Mouse (Mus musculus) Muller cell, postnatal 12 days (primary cell): ENCODE results near the gene Spats2.

Experiments used
- DNase-seq: peaks from one replicate; pipeline ENCODE4 v3.0.0-alpha.2; 2015; ENCODE audit errors: inconsistent ontology term

Gene Spats2

GRCm38 (mm10) chr15:99097840-99098492 lies 27.8 kb upstream of the Spats2 start:
- DNase-seq = no peak

GRCm38 (mm10) chr15:99098493-99098861 lies 27.2 kb upstream of the Spats2 start:
- DNase-seq = no peak

DNA sequence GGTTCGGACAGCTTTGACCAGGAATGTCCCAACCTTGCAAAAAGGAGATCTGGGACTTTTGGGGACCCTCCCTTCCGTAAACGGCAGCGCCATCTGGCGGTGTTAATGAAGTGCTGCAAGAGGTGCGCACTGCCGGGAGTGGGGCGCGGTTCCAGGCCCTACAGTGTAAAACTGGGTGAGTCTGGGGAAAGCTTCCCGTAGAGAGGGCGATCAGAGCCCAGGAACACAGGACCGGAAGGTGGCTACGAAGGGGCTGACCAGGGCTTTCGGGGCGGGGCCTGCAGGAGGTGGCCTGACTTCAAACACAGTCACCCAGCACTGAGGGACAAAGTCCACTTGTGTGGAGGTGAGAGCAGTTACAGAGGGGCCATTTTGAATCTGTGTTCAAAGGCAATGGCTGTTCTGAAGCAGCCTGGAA lies 26.6 kb upstream of the Spats2 start:
- peak; percentile 53 for DNase-seq

DNA sequence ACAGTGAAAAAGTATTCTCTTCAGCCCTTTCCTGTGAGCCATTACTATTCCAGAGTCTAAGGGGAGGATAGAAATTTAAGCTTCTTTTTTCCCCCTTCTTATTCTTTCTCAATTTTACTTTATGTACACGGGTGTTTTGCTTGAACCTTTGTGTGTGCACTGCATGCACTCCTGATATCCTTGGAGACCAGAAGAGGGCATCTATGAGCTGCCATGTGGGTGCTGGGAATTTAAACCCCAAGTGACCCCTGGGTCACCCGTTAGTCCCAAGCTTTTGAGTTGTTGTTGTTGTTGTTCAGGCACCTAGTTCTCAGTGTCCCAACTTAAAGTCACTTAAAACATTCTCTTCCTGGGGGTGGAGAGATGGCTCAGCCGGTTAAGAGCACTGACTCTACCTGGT lies 25.7 kb upstream of the Spats2 start:
- DNase-seq = no peak

DNA sequence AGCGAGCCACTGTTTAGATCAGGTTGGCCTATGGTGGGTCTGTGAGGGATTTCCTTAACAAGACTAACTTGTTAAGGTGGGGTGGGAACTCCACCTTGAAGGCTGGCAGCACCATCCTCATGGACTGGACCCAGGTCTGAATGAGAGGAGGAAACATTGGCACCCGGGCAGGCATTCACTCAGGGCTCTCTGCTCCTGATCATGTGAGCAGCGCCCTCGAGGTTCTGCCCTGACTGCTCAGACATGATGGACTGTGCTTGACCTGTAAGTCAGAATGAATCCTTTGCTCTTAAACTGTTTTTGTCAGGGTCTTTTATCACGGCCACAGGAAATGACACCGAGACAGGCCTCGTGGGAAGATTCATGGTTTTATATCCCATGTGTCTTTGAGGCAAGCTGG lies 20.5 kb upstream of the Spats2 start:
- no peak for DNase-seq

DNA sequence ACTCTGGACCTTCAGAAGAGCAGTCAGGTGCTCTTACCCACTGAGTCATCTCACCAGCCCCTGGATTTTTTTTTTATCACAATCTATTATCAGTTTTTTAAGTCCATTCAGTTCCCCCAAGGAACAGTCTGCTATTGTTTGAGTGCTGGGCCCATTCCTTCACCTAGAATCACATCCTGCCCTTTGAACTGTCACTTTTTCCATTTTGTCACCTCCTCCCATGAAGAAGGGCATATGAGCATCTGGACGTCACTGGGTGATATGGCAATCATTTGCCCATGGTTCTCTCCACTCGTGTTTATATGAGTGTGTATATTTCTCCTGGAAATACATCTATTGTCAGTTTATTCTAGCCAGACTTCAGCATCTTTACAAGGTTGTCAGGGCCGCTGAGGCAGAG lies 17.9 kb upstream of the Spats2 start:
- DNase-seq = no peak

- no peak for DNase-seq
These were observed 14.6 kb upstream of the Spats2 start for GRCm38 (mm10) chr15:99111139-99111538.

DNA sequence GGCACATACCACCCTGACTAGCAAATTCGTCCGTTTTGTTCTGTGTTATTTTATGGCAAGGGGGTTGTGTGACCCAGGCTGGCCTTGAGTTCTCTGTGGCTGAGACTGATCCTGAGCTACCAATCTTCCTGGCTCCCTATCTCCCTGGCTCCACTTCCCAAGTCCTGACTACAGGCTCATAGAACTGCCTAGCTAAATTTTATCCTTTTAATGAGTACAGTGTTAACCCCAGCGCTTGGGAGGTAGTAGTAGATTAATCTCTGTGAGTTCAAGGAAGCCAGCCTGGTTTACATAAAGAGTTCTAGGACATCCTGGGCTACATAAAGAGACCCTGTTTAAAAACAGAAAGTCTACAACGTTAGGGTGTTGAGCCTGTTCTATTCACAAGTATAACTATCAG lies 13.9 kb upstream of the Spats2 start:
- DNase-seq = no peak

- no peak for DNase-seq
These were observed 12.8 kb upstream of the Spats2 start for GRCm38 (mm10) chr15:99112843-99113395.

DNA sequence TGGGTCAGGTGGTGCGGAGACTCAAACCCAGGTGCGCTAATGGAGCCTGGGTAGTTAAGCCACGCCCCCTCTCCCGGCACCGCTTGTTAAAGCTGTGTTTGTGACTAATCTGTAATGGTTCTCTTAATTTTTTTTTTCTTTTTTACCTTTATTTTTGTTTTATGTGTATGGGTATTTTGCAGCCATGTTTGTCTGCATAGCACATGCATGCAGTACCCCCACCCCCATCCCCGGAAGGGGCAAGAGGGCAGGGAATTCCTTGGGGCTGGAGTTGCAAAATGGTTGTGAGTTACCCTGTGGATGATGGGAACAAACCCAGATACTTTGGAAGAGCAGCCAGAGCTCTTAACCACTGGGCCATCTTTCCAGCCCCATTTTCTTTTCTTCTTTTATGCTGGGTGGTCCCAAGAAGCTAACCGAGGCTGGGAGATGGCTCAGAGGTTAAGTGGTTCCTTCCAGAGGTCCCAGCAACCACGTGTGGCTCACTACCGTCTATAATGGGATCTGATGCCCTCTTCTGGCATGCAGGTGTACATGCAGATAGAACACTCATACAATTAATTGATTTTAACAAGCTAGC lies 12.2 kb upstream of the Spats2 start:
- DNase-seq = no peak

DNA sequence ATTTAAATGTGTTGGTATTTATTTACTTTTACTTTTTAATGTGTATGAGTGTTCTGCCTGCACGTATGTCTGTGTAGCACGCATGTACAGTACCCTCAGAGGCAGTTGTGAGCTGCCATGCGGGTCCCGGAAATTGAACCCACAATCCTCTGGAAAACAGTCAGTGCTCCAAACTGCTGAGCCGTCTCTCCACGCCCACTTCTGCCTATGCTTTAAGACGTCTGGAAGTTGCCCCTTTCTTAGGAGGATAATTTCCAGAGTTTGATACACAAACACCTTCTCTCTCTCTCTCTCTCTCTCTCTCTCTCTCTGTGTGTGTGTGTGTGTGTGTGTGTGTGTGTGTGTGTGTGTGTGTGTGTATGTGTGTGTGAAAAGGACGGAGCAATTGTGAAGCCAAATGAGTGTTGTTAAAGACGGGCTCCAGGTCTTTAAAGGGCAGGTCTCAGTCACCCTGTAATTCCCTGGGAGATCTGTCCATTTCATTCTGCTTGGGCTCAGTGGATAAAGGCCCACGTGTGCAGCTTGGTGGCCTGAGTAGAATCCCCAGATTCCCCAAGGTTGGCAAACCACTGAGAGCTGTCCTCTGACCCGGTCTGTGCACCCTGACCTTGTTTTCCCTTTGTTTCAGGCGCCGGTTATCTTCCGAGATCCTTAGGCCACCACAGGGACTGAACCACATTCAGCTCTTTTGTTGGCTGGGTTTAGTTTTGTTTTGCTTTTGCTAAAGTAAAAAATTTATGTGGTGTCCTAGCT lies 11.2 kb upstream of the Spats2 start:
- no peak for DNase-seq

- no peak for DNase-seq
These were observed 10.7 kb upstream of the Spats2 start for GRCm38 (mm10) chr15:99115065-99115423.

- no peak for DNase-seq
These were observed 9.2 kb upstream of the Spats2 start for GRCm38 (mm10) chr15:99116539-99116938.

DNA sequence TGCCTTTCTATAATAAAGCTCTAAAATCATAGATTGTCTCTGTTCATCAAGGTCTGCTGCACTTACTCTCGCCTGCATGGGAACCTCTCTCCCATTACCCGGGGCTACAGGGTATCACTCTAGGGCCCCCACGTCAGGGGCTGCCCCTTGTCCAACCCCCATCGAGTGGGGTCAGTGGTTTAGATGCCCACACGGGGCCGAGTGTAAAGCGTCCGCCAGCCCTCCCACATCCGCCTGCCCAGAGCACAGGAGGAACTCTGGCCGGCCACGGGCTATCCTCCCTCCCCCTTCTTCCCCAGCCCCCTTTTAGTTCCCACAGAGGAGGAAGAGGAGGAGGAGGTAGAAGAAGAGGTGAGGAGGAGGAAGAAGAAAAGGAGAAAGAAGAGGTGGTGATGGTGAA lies 4.9 kb upstream of the Spats2 start:
- no peak for DNase-seq

DNA sequence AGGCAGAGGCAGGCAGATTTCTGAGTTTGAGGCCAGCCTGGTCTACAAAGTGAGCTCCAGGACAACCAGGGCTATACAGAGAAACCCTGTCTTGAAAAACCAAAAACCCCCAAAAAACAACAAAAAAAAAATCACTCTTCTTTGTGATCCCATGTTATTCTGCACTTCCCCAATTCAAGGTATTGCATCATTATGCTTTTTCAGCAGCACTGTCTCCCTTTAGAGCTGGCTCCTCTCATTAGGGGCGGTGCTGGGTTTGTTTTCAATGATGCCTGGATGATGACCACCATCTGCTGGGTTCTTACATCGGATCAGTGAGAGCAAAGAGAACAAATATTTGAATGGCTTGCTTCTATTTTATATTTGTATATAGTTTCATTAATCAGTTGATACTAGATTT lies 3.1 kb upstream of the Spats2 start:
- DNase-seq = no peak

DNA sequence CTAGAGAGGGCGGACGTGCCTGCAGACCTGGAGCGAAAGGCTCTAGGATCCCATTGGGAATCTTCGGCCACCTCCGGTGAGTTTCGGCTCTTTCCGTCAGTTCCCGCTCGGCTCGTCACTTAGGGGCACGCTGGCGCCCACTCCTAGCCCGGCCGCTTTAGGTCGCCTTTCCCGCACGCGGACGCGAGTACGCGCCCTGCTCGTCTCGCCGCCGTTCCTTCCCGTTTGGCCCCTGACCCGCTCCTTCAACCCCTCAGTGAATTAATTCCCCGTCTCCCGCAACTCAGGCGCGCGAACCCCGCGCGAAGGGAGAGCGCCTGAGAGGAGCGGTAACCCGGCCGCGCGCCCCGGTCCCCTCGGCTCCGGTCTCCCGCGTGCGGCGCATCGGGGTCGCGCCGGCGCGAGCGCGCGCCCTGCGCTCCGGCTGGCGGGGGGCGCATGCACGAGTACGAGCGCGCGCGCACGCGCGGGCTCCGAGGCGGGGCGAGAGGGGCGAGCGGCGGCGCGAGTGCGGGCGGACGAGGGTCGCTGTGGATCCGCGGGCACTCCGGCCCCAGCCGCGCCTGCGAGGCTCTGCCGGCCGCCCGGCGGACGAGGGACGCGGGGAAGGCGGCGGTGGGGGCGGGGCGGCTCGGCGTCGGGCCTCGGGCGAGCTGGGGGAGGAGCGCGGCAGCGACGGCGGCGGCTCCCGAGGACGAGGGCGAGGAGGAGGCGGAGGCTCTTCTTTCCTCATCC lies 532 bp downstream of the Spats2 start:
- DNase-seq = peak; percentile 89

DNA sequence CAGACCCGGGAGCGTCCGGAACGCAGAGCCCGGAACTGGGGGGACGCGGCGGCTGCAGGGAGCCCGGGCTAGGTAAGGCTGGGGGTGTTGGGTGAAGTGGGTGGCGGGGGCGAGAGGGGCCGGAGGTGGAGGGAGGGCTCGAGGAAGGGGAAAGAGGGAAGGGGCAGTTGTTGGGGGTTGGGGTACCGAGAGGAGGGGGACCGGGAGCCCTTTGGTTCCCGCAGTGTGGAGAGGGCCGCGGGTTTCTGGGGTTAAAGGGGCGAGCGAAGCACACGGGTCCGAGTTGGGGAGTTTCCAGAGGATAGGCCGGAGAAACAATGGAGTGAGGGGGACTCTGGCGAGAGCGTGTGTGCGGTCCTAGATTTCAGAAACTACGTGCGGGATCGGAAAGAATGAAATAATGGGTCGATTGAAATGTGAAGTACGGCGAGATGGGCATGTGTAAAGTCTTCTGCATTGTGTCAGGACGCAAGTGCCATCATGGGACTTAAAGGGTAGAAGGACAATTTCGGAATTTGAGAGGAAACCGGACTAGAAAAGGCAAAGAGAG lies 1.2 kb downstream of the Spats2 start:
- DNase-seq = peak; percentile 40

DNA sequence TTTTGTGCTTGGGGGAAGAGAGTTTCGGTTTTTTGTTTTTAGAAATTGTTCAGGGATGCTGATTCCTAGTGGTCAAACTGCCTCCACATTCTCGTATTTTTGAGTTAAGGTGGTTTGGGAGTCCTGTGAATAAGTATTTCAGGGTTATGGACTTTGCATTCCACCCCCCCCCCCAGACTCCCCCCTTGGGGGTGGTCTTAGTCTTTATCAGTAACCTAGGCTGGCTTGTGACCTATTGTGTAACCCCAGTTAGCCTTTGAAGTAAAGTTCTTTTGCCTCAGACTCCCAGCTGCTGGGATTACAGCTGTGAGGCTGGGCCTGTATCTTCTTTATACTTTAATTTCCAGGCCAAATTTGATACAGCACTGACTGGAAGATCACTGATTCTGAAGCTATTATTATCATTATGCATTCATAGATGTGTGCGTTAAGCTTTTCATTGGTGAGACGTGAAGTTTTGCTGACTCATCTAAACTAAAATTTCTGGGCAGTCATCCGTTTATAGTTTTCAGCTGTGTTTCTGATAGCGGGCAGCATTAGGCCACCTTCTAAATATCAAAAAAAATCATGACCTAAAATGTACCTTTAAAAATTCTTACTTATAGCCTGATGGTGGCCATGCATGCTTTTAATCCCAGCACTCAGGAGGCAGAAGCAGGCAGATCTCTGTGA lies 2.3 kb downstream of the Spats2 start:
- no peak for DNase-seq

DNA sequence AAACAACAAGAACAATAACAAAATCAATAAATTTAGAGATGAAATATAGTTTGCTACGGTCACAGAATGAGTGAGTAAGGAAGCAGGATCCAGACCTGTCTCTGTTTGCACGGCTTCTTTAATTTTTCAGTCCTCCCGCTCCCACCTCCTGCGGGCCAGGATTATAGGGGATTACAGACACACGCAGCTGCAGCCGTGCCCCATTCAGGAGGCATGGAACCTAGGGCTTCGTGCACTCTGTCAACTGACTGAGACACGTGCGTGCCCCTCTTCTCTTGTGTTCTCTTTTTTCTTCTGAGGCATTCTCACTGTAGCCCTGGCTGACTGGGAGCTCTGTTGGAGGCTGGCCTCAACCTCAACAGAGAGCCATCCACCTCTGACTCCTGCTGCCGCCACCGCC lies 3.7 kb downstream of the Spats2 start:
- DNase-seq = no peak

- DNase-seq = no peak
These were observed 4.5 kb downstream of the Spats2 start for GRCm38 (mm10) chr15:99129956-99130910.
